Mouse (Mus musculus): ENCODE results near the gene Atp8a2.
"Not testable (repeated sequence)": the region's sequence is repeated elsewhere in the genome, so short reads cannot be mapped to it uniquely, and the experiment has no call there.

Gene Atp8a2

DNA sequence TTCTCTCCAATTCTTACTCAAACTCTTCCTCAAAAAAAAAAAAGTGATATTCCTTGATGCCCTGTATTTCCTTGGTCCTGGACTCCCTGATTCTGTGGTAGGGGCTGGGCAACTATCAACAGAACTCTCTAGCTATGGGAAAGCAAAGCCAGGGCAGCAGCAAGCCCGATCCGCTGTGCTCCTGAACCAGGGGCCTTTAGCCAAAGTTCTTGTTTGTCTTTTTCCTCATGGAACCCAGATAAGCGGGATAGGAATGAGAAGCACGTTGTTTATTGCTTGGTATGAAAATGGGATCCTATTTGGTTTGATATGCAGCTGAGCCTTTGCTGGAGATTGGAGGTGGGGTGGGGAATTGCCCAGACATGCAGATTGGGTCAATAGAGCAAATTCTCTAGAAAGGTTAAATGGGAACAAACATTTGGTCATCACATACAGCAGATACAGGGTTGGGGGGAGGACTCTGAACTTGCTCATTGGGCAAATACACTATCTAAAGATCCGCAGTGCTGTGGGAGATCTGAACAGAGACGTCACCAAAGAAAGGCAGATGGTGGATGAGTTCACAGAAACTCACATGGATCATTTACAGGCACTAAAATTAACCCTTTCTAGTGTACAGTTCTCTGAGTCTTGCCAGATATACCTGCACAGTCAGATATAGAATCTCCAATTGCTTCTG is 353.6 kb downstream of the Atp8a2 start:
- DNase-seq (ENCODE audit: low spot score), result no peak

DNA sequence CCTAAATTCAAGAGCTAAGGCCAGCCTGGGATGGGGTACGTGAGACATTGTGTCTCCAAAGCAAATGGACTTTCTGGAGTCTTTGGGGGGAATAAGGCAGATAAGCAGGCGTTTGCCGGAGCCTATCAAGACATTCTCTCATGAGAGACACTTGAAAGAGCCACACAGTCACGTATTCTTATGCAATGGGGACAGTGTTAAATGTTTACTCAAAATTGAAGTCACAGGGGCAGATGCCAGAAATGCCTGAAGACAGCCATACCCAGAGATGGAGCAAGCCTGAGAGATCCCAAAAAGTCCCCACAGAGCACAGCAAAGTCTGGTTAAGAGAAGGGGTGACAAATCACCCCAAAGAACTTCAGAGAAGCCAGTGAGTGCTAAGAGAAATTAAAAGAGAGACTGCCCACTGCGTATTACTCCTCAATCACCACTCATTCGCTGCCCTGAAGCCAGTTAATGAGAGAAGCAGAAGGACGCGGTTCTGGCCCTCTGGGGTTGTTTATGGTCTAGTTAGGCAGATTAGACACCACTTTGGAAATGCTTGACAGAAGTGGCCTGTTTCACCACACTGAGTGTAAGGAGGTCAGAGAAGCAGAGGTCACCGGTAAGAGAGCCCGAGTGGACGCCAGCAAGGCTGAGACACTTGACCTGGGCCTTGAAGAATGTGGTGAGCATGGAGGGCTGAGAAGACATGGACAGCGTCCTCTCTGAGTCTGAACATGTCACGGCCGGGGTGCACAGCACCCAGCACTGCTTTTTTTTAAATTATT is 356.8 kb downstream of the Atp8a2 start:
- DNase-seq (ENCODE audit: low spot score), result no peak

DNA sequence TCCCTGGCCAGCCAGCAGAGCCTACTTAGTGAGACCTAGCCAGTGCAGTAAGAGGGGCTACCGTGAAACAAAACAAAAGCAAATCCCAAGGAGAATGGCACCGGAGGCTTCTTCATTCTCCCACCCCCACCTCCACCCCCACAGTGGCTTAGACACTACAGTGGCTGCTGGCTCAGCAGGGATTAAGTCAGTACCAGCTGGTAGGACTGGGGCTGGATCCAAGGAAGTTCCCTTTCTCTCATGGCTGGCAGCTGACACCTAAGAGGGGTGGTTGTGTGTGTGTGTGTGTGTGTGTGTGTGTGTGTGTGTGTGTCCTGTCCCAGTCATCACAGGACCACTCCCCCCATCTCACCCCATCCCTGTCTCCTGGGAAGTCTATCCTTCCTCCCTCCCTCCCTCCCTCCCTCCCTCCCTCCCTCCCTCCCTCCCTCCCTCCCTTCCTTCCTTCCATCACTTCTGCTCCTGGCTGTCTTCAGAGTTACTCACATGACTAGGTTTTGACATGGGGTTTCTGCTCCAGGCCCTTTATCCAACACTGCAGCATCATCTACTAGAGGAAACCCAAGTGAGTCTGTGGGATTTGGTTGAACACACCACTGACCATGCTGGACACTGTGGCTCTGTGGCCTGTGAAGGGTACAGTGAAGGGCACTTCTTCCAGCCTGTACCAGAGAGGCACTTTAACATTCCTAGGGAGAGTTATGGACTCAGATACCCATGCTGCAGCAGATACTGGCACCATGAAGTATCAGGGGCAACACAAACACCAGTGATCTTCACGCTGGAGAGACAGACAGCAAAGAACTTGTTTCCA is 358.3 kb downstream of the Atp8a2 start:
- not testable (repeated sequence) for DNase-seq (ENCODE audit: low spot score)

DNA sequence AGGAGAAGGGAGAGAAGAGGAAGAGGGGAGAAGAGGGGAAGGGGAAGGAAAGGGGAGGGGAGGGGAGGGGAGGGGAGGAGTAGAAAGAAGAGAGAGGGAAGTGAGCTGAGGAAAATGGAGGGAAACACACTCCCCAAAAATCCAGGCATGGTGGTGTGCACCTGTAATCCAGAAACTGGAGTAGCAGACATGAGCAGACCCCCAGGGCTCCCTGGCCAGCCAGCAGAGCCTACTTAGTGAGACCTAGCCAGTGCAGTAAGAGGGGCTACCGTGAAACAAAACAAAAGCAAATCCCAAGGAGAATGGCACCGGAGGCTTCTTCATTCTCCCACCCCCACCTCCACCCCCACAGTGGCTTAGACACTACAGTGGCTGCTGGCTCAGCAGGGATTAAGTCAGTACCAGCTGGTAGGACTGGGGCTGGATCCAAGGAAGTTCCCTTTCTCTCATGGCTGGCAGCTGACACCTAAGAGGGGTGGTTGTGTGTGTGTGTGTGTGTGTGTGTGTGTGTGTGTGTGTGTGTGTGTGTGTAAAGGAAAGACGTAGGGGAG is 359.2 kb downstream of the Atp8a2 start:
- DNase-seq (ENCODE audit: low spot score), result not testable (repeated sequence)

DNA sequence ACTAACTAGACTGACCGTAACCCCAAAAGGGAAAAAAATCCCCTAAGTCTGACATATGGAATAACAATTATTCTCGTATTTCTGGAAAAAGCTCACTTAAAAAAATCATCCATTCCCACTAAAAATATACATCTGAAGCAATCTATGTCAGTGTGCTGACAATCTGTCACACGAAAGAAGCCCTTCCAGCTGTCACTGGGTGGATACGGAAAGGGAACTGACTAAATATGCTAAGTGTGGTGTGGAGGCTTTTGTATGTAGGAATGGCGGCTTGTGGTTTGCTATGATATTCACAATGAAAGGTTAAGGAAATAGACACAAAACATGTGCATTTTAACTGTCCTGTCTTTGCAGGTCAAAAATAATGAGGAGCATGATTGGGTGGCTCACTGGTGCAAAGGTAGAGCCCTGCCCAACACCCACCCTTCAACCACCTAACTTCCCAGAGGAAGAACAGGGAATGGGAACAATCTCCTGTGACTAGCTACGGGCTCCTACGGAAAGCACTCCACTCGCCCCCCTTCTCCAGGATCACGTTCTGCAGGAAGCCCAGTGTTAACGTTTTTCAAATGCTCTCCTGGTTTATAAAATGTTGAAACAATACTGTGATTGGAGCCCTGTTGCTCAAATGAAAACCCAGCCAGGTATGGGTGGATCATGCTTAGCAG is 360.0 kb downstream of the Atp8a2 start:
- DNase-seq (ENCODE audit: low spot score), result no peak

DNA sequence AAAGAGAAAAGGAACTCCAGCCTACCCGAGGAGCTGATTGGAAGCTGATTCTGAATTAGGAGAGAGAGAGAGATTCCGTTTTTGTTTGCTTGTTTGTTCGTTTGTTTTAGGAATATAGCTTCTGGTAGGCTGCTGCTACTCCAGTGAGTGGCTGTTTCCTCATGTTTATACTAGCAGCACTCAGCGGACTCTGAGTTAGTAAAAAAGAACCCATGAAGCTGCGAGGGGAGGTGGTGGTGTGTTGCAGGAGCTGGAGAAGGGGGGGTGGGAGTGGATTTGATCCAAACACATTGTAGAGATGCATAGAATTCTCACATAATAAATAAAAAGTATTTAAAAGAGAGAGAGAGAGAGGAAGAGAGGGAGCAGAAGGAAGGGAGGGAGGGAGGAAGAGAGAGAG is 367.4 kb downstream of the Atp8a2 start:
- DNase-seq (ENCODE audit: low spot score), result no peak

DNA sequence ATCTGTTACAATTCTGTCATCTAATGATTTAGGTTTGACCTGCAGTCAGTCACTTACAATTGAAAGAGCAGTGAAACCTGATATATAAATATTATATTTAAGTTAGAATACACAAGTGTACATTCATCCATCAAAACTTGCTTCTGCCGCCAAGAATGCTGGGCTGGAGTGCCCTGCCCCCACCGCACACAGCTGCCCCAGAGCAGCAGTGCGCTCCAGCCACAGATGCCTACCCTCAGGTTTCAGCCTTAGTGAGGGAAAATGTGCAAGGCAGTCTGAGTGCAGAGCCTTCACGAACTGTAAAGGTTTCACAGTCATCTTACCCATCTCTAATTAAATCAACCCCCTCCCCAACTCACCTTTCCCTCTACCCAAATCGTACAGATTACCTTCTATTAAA is 369.6 kb downstream of the Atp8a2 start:
- no peak for DNase-seq (ENCODE audit: low spot score)

DNA sequence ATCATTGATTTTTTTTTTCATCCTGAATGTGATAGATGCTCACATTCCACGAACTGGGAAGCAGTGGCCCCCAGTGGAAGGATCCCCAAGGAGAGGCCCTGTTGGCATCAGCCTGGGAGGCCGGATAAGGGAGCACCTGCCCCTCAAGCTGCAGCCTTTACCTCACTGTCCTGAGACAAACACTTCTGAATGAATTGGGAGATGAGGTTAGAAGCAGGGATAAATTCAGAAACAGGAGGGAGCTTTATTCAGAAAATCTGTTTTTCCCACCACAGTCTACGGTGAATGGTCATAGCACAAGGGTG is 376.9 kb downstream of the Atp8a2 start:
- no peak for DNase-seq (ENCODE audit: low spot score)

DNA sequence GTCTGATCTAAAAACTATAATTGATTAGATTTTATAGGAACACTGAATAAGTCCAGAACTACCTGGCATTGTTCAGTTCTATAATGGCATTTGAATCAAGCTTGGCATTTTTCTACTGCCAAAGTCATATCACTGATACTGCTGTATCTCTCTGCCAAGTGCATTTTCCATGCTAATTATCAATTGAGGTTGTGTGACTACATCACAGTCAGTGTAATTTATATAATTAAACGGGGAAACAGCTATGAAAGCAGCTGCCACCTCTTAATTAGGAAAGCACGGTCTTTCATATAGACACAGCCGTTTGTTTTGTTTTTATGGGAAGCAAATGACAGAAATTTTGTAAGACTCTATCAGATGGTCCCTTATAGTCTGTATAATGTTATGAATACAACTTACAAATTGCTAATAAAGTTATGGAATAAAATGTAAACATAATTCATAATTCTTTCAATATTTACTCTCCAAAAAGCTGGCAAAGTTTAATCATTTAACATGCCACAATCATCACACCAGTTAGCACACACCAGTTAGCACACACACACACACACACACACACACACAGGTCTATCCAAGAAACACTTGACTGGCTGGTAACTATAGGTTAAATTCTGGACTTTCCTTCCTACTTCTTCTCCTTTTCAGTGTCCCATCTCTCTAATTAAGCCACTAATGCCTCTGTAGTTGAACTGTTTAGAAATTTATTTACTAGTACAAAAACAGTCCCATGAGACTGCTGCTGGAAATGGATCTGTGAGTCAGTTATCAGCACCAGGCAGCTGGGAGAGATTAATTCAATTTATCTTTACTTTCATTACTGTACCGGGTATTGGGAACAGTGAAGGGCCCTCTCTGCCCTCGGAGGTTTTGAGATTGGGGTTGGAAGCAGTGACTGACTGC is 377.5 kb downstream of the Atp8a2 start:
- no peak for DNase-seq (ENCODE audit: low spot score)

DNA sequence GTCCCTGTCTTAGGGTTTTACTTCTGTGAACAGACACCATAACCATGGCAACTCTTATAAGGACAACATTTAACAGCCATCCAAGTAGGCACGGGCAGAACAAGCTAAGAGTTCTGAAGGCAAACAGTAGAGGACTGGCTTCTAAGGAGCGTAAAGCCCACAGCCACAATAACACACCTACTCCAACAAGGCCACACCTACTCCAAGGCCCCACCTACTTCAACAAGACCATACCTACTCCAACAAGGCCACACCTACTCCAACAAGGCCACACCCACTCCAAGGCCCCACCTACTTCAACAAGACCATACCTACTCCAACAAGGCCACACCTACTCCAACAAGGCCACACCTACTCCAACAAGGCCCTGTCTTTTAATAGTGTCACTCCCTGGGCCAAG is 386.7 kb downstream of the Atp8a2 start:
- not testable (repeated sequence) for DNase-seq (ENCODE audit: low spot score)

DNA sequence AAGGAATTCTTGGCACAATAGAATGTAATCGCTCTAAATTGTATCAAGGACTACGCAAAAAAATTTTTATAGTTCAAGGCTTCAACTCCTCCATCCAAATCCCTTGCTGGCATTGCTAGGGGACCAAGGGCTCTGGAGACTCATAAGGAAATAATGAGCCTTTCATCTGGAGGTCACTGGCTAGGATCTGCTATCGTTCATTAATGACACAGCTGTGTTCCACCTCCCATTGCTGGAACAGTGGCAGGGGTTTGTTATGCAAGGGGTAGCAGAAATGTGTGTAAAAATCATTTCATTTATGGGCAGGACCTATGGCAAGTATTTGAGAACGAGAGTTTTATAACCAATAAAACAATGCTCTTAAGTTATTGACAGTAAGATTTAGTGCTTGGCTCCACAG is 387.2 kb downstream of the Atp8a2 start:
- DNase-seq (ENCODE audit: low spot score), result no peak

DNA sequence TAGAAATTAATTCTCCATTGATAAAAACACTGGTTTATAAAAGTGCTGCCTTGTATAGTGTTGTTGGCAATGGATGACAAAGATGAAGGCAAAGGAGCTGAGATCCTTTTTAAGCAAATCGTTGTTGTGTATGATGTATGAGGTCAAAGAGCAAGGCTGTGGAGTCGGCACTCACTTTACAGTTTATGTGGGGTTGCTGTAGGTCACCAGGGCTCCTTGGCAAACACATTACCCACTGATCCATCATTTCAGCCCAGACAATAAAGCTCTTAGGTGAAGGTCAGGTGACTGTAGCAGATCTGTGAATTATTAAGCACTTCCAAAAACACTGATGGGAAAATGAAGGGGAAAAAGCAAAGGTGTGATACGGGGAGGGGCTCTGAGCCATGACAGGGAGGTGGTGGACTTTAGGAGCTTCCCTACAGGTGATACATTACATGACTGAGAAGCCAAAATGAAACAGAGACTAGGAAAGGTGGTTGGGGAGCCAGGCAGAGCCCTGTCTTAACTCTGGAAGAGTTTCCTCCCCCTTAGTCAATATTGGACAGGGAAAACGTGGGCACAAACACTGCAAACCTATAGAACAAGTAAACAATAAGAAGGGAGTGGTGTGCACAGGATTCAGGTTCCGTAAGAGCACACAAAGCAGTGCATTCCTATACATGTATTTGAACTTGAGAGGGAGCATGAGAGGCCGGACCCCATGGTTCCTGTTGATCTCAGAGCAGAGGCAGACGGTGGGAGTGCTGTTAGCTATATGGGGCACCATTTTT is 389.3 kb downstream of the Atp8a2 start:
- DNase-seq (ENCODE audit: low spot score), result no peak

DNA sequence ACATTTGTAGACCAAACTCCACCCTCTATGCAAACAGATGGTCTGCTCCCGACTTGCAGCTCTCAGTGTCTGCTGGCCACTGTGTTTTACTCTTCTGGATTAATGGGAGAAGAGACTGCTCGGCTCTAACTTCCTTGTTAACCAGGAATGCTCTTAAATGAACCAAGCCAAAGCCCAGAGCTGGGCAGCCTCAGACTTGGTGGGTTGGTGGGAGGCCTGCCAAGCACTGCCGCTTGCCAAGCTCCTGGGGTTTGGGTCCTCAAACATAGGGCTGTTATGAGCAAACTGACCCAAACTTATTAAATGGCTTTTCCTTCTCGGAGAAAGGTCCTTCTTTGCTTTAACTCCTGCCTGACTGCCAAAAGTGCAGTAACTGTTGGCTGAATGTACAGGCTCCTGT is 390.1 kb downstream of the Atp8a2 start:
- no peak for DNase-seq (ENCODE audit: low spot score)

DNA sequence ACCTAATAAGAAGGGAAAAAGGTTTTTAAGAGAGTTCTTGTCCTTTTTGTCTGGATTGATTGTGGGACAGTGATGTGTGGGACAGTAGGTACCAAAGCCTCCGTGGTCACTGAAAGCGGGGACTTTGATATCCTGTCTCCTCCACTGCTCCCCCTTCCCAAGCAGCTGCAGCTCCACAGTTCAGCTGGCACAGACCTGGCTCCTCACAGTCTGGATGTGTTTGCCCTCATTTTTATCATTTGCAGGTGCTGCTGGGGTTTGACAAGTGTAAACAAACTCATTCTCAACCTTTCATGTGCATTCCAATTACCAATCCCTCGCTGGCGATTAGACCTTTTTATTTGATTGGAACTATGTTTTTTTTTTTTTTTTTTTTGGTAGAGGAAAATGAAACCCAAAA is 390.8 kb downstream of the Atp8a2 start:
- no peak for DNase-seq (ENCODE audit: low spot score)

DNA sequence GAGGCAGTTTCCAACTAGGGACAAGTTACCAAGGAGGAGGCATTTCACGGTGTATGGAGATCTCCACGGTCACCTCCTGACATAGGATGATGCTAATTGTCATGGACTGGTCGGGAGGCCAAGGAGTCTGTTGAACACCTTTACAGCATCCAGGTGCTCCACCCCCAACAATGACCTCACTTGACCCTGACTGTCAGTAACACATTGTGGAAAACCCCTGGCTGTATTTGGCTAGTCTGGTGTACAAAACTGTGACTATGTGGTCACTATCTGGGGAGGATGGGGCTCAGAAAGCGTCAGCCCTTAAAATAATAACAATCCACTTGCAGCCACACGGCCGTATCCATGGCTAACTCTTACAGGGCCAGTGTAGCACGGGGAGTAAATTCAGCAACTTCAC is 391.3 kb downstream of the Atp8a2 start:
- DNase-seq (ENCODE audit: low spot score), result no peak

DNA sequence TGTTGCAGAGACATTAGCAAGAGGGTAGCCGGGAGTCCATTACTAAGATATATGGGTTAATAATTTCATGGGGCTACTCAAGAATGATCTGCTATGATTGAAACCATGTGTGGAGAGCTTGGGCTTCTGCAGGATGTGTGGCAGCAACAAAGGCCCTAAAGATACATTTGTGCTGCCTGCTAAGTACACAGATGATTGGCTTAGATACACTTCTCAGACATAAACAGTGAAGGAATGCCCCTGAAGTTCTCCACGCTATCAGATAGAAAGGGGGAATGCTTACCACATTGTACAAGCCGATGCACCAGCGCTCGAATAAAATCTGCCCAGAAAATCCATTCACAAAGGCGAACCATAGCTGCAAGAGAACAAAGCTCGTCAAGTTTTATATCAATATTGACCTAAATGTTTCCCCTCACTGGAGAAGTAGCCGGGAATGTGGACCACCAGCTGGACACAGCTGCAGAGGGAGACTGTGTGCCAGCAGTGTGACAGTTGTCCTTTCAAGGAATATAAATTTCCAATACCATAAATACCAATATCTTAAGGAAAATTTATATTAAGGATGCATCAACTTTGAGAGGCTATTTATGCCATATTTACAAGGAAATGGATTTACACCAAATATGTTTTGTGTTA is 394.9 kb downstream of the Atp8a2 start:
- DNase-seq (ENCODE audit: low spot score), result no peak

DNA sequence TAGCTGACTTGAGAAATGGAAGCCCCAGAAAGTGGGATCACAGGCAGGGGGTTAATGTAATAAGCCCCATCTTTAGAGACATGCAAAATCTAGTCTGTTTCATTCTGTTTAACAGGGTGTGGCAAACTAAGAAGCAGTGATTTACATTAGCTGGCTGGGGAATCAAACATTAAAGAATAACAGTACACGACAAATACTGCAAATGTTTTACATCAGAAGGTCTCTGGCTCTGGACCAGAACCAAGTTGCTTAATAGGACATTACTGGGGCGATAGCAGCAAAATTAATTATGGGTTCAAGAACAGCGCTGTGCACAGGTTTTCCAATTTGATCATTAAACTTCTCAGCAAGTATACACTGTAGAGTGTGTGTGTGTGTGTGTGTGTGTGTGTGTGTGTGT is 397.5 kb downstream of the Atp8a2 start:
- DNase-seq (ENCODE audit: low spot score), result no peak

DNA sequence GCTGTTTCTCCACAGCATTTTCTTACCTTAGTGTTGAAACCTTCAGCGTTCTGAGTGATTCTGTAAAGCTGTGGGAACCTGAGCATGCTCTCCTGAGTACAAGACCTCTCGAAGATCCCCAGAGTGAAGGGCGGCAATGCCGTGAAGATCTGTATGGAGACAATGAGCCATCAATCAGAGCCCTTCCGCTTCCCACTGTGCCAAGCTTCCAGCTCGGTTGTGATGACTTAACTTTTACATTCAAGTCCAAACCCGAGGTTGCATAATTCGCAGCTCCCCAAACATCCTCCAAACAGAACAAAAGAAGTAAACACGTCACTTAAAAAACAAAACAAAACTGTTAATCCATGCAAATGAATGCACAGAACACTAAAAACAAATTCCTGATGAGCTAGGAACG is 403.1 kb downstream of the Atp8a2 start:
- DNase-seq (ENCODE audit: low spot score), result no peak

DNA sequence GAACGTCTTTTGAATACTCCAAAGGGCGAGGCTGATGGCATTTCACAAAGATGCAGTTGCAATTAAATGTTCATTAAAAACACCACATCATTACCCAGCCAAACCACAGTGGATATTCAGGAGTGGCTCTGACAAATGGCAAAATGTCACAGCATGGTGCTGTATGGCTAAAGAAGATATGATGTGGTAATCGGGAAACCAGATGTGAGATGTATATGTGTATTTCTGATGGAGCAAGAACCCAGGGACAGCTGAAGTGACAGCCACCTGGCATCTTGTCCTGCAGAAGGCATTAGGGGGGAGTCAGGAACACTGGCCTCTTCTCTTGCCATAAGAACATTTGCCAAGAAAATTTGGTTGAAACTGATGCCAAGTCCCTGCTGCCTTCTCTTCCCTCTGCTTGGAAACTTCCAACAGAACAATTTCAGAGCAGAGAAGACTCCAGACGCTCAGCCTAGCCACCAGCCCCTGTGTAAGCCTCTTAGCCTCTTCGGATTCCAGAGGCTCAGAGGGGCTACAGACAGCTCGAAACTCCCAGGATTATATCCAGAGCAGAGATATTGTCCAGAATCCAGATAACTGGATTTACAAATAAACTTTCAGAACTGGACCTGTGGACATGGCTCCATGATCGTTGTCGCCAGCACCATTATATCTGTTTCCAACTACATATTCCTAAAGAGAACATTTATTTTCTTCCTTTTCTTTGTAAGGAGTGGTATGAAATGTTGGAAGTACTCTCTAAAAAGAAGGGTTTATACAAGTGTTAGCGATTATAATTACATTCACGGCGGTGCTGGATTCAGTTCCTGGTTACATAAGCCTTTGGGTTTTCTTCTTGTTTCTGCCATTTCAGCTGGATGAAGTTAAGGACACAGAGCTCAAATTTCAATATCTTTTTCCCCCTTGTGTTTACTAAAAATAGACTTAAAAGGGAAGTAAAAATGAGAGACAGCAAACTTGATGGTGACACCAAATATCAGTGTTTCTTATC is 413.3 kb downstream of the Atp8a2 start:
- no peak for DNase-seq (ENCODE audit: low spot score)
